Mouse (Mus musculus) liver, embryonic 12.5 days (tissue): ENCODE measurements around the gene Tmc5. TPM values are rescaled to one million over a fixed set of nuclear protein-coding genes. Genes with fewer than 3 reads are reported as not detected.

Experiments used
- ATAC-seq: fragments of 200-750 bp; cut with Nextera tagmentation; 2 replicates; pipeline ENCODE4 v1.8.0; 2017; ENCODE audit warnings: moderate number of reproducible peaks, mild to moderate bottlenecking, moderate library complexity
- H3K27ac ChIP-seq: fragments of 300-500 bp; sonication (generic); 2 replicates; pipeline ENCODE4 v1.5.1; 2016; ENCODE audit warnings: mild to moderate bottlenecking
- H3K27me3 ChIP-seq: fragments of 300-500 bp; sonication (generic); replicated peaks from 2 replicates; pipeline ENCODE4 v1.6.1; 2016; ENCODE audit warnings: mild to moderate bottlenecking, moderate library complexity
- H3K36me3 ChIP-seq: fragments of 300-500 bp; sonication (generic); 2 replicates; pipeline ENCODE4 v1.6.1; 2016; ENCODE audit warnings: mild to moderate bottlenecking, moderate library complexity
- H3K4me1 ChIP-seq: fragments of 300-500 bp; sonication (generic); 2 replicates; pipeline ENCODE4 v1.6.1; 2016
- H3K4me2 ChIP-seq: fragments of 300-500 bp; sonication (generic); 2 replicates; pipeline ENCODE4 v1.6.1; 2016; ENCODE audit warnings: mild to moderate bottlenecking, moderate library complexity
- H3K4me3 ChIP-seq: fragments of 300-500 bp; sonication (generic); 2 replicates; pipeline ENCODE4 v1.5.1; 2016; ENCODE audit warnings: mild to moderate bottlenecking, moderate library complexity
- H3K9ac ChIP-seq: fragments of 300-500 bp; sonication (generic); 2 replicates; pipeline ENCODE4 v1.6.1; 2016; ENCODE audit warnings: mild to moderate bottlenecking, moderate library complexity
- H3K9me3 ChIP-seq: fragments of 300-500 bp; sonication (generic); replicated peaks from 2 replicates; pipeline ENCODE4 v1.6.1; 2016; ENCODE audit warnings: mild to moderate bottlenecking, moderate library complexity
- WGBS: fragments of 180-500 bp; shearing (Covaris S2); methylation state at CpG from one replicate; pipeline ENCODE4 v1.1.7; 2016; ENCODE audit not compliant: insufficient replicate concordance; 5-methylcytosine and 5-hydroxymethylcytosine counted together
- polyA plus RNA-seq: library from polyadenylated mRNA; unstranded; fragments of >200 nt; fragmentation: Nextera tagmentation; extraction: Ambion mirVana; gene quantifications from 2 replicates; pipeline ENCODE4 v1.2.1, GENCODE M21; 2016

Gene Tmc5
- polyA plus RNA-seq, 1 experiment from 2014 or later = not detected

DNA sequence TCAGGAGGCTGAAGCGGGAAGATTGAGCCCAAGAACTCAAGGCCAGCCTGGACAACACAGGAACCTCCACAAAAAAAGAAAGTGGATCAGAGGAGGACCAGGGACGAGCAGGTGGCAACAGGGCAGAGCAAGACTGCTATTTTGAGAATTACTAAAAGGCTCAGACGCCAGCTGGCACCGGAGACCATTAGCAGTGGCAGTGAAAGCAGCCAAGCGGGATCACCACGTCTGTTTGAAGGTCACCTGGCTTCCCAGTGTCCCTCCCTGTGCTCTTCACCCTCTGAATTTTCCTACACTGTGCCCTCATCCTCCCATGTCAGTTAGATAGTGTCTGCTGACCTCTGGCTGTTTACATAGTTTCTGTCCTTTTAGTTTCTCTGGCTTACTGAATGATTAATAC lies 11.2 kb upstream of the Tmc5 start:
- Histone ChIP-seq H3K4me1 (peaks cover 12% of the 10 kb centered on the region), H3K36me3 (no peaks in the 10 kb centered on the region), H3K4me2 (no peak overlapping the region), H3K27me3 (peaks cover 28% of the 10 kb centered on the region), H3K4me3 (no peak overlapping the region), H3K9ac (no peak overlapping the region), H3K27ac (no peak overlapping the region), H3K9me3 (0 out of 2 replicates have a peak, but pooled peaks cover 2% of the 10 kb centered on the region)
- ATAC-seq = no peak
- WGBS = 64% methylated on average over 6 of the region's 6 CpGs

DNA sequence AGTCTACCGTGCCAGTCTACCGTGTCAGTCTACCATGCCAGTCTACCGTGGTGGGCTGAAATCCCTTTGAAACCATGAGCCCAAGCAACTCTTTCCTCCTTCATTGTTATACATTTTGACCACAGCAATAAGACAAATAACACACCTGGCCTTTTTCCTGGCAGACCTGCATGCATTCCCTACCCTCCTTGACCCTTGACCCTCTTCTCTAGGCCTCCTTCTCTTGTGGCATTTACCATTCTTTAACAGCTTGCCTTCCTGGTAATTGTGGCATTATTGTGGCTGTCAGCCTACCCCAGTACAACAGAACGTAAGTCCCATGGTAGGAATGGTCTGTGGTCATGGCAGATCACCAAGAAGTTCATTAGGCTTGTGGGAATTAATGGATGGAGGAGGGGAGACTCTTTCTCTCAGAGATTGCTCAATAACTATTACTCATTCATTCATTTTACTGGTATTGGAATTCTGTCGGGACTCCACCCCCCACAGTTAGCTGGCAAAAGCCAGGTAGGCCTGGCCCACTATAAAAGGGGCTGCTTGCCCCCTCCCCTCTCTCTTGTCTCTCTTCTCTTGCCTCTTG lies 6.3 kb upstream of the Tmc5 start:
- H3K4me3 ChIP-seq = no peak overlapping the region
- H3K27me3 ChIP-seq = peaks cover 32% of the 10 kb centered on the region
- H3K27ac ChIP-seq = no peak overlapping the region
- no peak overlapping the region for H3K9ac ChIP-seq
- WGBS = 68% methylated on average over 5 of the region's 5 CpGs
- no peak for ATAC-seq
- 0 out of 2 replicates have a peak, but pooled peaks cover 2% of the 10 kb centered on the region for H3K9me3 ChIP-seq
- H3K4me1 ChIP-seq = peaks cover 16% of the 10 kb centered on the region
- H3K4me2 ChIP-seq = no peak overlapping the region
- H3K36me3 ChIP-seq = no peaks in the 10 kb centered on the region

DNA sequence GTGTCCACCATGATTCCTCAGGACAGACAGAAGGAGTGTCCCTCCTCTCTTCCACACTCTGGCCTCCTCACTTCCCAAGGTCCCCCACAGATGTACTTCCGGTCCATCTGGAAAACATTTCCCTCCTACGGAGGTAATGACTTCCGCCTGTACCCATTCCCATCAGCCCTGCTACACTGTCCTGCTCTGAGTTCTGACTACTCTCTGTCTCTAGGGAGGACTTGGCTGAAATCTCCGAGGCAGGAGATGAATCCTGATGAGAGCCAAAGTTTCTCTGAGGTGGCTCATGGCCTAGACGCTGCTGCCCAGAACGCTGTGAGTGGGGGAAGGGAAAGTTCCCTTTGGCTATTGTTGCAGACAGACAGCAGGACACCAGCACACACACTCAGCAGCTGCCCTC lies 5.0 kb upstream of the Tmc5 start:
- Histone ChIP-seq H3K27ac (no peak overlapping the region), H3K4me3 (no peak overlapping the region), H3K9ac (no peak overlapping the region), H3K9me3 (0 out of 2 replicates have a peak, but pooled peaks cover 2% of the 10 kb centered on the region), H3K27me3 (peaks cover 43% of the 10 kb centered on the region), H3K36me3 (no peaks in the 10 kb centered on the region), H3K4me2 (no peak overlapping the region), H3K4me1 (peaks cover 16% of the 10 kb centered on the region)
- no peak for ATAC-seq
- 53% methylated on average over 6 of the region's 6 CpGs for WGBS

DNA sequence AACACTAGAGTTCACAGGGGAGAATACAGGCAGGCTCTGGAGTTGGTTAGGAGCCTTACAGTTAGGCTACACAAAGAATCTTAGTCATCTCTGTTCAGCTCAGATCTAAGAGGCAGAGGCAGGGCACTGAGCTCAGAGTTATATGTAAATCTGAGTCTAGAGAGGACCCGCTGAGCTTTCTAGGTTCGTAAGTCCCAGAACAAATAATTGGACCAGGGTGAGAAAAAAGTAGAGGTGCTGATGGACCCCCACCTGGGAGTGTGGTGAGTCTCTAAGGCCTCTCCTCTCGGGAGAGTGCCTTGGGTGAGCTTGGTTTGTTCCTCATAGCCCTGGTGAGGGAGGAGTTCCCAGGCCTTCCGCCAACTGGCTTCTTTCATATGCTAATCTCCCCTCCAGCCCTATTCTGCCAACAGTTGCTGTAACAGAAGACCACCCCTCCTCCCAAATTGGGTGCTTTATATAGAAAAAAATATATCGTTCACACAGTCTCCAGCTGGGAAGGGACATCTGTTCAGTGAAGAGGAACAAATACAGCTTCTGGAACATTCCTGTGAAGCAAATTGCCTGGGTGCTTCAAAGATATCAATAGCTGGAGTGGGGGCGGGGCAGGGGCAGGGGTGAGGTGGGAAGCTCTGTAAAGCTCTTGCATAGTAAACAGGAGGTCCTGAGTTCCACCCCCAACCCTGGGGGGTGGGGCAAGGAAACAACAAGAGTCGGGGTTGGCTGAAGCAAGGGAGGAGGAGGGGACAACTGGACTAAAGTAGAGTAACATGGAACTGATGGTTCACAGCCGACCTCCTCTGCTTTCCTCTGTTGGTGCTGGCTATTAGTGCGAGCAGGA lies 3.3 kb upstream of the Tmc5 start:
- Histone ChIP-seq H3K9ac (no peak overlapping the region), H3K9me3 (no peaks in the 10 kb centered on the region), H3K36me3 (no peaks in the 10 kb centered on the region), H3K4me3 (no peak overlapping the region), H3K4me1 (peaks cover 16% of the 10 kb centered on the region), H3K4me2 (peak overlapping the region; percentile 52), H3K27ac (no peak overlapping the region), H3K27me3 (peaks cover 58% of the 10 kb centered on the region)
- peak; percentile 50 for ATAC-seq
- 13% methylated on average over 9 of the region's 9 CpGs for WGBS

DNA sequence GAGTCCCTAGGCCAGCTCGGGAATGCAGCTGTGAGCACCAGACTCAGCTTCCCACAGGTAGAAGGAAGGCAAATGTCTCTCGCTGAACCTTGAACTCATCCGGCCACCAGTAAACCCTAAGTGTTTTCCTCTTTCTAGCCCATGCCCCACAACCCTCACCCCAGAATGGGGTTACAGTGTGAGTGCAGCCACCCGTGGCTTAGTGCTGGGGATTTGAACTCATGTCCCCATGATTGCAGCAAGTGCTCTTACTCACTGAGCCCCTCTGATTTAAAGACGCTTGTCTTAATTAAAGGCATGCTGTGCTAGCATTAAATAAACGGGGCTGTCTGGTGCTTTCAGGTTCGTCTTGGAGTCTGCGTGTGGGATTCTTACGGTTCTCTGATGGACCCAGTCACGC lies 2.5 kb upstream of the Tmc5 start:
- H3K4me1 ChIP-seq = peaks cover 16% of the 10 kb centered on the region
- no peak for ATAC-seq
- H3K9me3 ChIP-seq = no peaks in the 10 kb centered on the region
- H3K4me3 ChIP-seq = no peak overlapping the region
- no peak overlapping the region for H3K27ac ChIP-seq
- WGBS = 18% methylated on average over 10 of the region's 10 CpGs
- H3K36me3 ChIP-seq = no peaks in the 10 kb centered on the region
- no peak overlapping the region for H3K9ac ChIP-seq
- peaks cover 66% of the 10 kb centered on the region for H3K27me3 ChIP-seq
- H3K4me2 ChIP-seq = peak overlapping the region; percentile 52

DNA sequence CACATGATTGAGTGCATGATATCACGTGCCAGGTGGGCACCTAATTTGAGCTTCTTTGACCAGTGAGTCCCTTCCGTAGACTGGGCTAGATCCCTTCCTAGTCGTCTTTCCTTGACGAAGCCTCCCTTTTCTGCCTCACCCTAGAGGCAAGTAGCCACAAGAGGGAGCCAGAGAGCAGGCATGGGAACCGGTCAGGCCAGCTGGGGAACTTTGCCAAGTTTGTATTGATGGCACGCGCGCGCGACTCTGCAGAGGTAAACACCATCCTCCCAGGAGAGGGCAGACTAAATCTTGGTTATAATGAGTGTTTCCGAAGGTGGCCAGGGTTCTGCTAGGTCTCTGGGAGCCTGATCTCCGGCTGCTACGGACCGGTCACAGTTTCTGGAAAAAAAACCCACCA lies 1.9 kb upstream of the Tmc5 start:
- Histone ChIP-seq H3K27me3 (peaks cover 69% of the 10 kb centered on the region), H3K4me3 (0 out of 2 replicates have a peak overlapping the region, but pooled peaks have one; percentile 10), H3K4me1 (peaks cover 16% of the 10 kb centered on the region), H3K4me2 (peak overlapping the region; percentile 52), H3K27ac (no peak overlapping the region), H3K9me3 (no peaks in the 10 kb centered on the region), H3K36me3 (no peaks in the 10 kb centered on the region), H3K9ac (no peak overlapping the region)
- WGBS = 3% methylated on average over 14 of the region's 14 CpGs
- ATAC-seq = peak; percentile 55

DNA sequence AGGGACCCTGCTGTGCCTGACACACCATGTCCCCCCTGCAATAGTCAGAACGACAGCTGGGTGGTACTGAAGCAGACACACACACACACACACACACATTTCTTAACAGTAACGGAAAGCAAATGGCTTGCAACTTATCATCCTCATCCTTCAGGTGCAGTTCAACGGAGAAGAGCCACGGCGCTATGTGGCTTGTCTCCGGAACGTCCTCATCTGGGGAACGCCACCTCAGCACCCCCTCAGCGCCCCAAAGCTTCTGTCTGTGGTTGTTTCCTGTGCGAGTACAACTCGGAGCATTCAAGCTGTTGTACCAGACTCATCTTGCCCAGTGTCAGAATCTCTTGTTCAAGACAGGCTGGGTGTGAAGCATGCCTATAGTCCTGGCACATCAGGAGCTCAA lies 826 bp upstream of the Tmc5 start:
- H3K36me3 ChIP-seq = no peaks in the 10 kb centered on the region
- H3K27ac ChIP-seq = no peak overlapping the region
- ATAC-seq = no peak
- no peak overlapping the region for H3K4me3 ChIP-seq
- no peak overlapping the region for H3K4me2 ChIP-seq
- no peak overlapping the region for H3K9ac ChIP-seq
- H3K4me1 ChIP-seq = peaks cover 16% of the 10 kb centered on the region
- peaks cover 69% of the 10 kb centered on the region for H3K27me3 ChIP-seq
- H3K9me3 ChIP-seq = no peaks in the 10 kb centered on the region
- WGBS = 62% methylated on average over 11 of the region's 11 CpGs

DNA sequence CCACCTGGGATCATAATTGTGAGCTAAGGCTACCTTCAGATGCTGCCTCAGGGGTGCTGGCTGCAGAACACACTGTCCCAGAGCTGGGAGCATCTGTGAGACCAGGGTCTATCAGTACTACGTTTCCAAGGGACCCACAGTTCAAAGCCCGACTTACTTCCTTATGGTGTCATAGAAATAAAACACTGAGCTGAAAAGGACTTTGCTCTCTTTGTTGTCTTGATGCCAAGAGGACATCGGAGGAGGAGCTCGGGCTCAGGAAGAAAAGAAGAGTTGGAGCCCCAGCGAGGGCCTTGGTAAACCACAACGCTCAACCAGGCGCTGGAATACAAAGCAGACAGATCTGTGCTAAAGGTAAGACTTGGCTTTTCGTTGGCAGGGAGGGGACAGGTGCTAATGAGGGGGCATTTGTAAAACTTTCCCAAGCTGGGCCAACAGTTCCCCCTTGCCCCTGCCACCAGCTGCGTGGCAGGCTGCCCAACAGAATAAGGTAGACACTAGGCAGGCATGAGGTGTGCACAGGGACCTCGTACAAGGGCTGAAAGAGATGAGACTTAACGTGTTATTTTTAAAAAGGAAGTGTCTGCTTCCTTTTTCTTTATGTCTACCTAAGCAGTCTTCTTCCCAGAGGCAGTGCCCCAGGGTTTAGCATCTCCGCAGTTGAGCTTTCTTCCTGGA lies 3.0 kb downstream of the Tmc5 start:
- ATAC-seq = no peak
- no peak overlapping the region for H3K4me3 ChIP-seq
- H3K27ac ChIP-seq = no peak overlapping the region
- H3K4me2 ChIP-seq = no peak overlapping the region
- peaks cover 47% of the 10 kb centered on the region for H3K27me3 ChIP-seq
- WGBS = 44% methylated on average over 12 of the region's 12 CpGs
- H3K4me1 ChIP-seq = peaks cover under 1% of the 10 kb centered on the region; the same call in 1 of the 2 replicates
- H3K9me3 ChIP-seq = no peaks in the 10 kb centered on the region
- H3K36me3 ChIP-seq = no peaks in the 10 kb centered on the region
- no peak overlapping the region for H3K9ac ChIP-seq

DNA sequence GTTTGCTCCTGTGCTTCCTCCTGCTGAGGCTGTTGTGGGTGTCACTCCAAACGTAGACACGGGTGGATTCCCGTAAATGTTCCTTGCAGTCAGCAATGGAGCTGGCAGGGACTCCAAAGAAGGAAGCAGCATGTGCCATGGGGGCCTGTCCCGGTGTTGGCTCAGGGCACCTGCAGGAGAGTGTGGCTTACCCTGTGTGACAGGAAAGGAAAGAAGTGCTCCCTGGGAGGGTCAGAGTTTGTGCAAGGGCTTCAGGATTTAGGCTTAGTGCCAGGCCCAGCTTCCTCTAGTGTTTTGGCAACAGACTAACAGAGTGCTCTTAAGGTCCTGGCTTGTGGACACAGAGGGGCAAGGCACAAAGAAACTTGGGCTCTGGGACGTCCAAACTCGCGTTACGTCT lies 7.7 kb downstream of the Tmc5 start:
- 69% methylated on average over 8 of the region's 8 CpGs for WGBS
- Histone ChIP-seq H3K4me2 (no peak overlapping the region), H3K27me3 (peaks cover under 1% of the 10 kb centered on the region; the same call in 1 of the 2 replicates), H3K27ac (no peak overlapping the region), H3K9me3 (no peaks in the 10 kb centered on the region), H3K4me1 (no peaks in the 10 kb centered on the region), H3K4me3 (no peak overlapping the region), H3K9ac (no peak overlapping the region), H3K36me3 (no peaks in the 10 kb centered on the region)
- no peak for ATAC-seq

DNA sequence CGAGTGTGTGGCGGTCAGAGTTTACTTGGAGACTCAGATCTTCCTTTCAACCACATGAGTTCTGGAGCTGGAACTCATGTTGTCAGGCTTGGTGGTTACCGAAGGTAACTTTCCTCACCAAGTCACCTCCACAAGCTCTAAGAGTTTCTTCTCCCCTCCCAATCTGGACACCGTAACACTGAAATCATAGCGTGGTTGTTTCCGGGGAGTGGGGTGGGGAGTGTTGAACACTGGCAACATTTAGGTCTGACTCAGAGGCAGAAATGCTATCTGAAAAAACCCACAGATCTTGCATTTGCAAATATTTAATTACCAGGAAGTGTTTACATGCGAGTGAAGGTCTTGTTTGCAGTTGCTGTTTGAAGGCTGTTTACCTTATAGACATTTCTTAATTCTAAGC lies 12.7 kb downstream of the Tmc5 start:
- no peak for ATAC-seq
- no peak overlapping the region for H3K4me2 ChIP-seq

DNA sequence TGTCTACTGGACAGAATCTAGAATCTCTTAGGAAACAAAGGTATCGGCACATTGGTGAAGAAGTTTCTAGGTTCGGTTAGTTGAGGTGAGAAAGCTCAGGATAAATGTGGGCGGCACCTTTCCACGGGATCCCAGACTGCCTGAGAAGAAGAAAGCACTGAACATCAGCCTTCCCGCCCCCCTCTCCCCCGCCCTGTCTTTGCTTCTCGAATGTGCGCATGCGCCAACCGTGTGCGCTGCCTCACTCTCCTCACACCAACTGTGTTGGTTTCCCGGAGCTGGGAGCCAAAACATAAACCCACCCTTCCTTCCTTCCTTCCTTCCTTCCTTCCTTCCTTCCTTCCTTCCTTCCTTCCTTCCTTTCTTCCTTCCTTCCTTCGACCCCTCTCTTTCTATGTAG lies 13.6 kb downstream of the Tmc5 start:
- no peak overlapping the region for H3K4me3 ChIP-seq
- H3K4me1 ChIP-seq = no peaks in the 10 kb centered on the region
- no peak overlapping the region for H3K9ac ChIP-seq
- no peaks in the 10 kb centered on the region for H3K36me3 ChIP-seq
- no peak overlapping the region for H3K4me2 ChIP-seq
- WGBS = 67% methylated on average over 13 of the region's 13 CpGs
- H3K27me3 ChIP-seq = no peaks in the 10 kb centered on the region
- ATAC-seq = no peak
- no peak overlapping the region for H3K27ac ChIP-seq
- H3K9me3 ChIP-seq = no peaks in the 10 kb centered on the region

More for the DNA sequence above, 12.7 kb downstream of the Tmc5 start:
- Histone ChIP-seq H3K36me3 (no peaks in the 10 kb centered on the region), H3K4me1 (no peaks in the 10 kb centered on the region), H3K27ac (no peak overlapping the region), H3K9me3 (no peaks in the 10 kb centered on the region), H3K27me3 (no peaks in the 10 kb centered on the region), H3K4me3 (no peak overlapping the region), H3K9ac (no peak overlapping the region)
- WGBS = 71% methylated on average over 7 of the region's 7 CpGs

DNA sequence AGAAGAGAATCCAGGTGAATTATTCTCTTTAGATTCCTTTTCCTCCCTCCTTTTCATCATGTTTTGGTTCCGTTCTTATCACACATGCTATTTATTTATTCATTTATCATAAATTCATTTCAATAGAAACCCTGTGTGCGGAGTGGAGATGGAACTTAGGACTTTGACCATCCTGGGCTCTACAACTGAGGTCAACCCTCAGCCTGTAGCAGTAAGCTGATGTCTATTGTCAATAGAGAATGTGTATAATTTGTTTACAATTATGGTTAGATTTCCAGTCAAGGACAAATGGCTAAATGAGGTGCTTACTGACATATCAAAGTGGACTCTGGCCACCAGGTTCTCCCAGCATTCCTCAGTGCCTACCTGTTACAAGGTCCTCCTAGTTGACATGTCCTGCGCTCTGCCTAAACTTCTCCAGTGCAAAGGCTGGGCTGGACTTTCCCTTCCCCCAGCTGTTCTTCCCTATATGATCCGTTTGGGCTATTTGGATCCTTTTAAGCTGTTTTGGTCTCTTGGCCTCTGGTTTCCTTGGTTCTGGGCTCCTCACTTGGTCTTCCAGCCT lies 14.2 kb downstream of the Tmc5 start:
- 71% methylated on average over 4 of the region's 4 CpGs for WGBS
- H3K9ac ChIP-seq = no peak overlapping the region
- H3K4me2 ChIP-seq = no peak overlapping the region
- no peak for ATAC-seq
- no peak overlapping the region for H3K4me3 ChIP-seq
- H3K27ac ChIP-seq = no peak overlapping the region
- H3K4me1 ChIP-seq = no peaks in the 10 kb centered on the region
- no peaks in the 10 kb centered on the region for H3K36me3 ChIP-seq
- no peaks in the 10 kb centered on the region for H3K27me3 ChIP-seq
- no peaks in the 10 kb centered on the region for H3K9me3 ChIP-seq
